Mouse (Mus musculus) lung, postnatal 4 days (tissue): ENCODE results near the gene Kif6.

ENCODE experiments used
- DNase-seq, 2 experiments: peaks; one replicate each; pipeline ENCODE4 v3.0.0; 2021

Kif6 gene

GRCm38 (mm10) chr17:49792946-49793345 is 178.0 kb downstream of the Kif6 start:
- DNase-seq: no peak

GRCm38 (mm10) chr17:49793965-49794364 is 179.0 kb downstream of the Kif6 start:
- DNase-seq: no peak

GRCm38 (mm10) chr17:49795241-49795640 is 180.3 kb downstream of the Kif6 start:
- DNase-seq: no peak

GRCm38 (mm10) chr17:49796116-49796515 is 181.2 kb downstream of the Kif6 start:
- no peak for DNase-seq

GRCm38 (mm10) chr17:49799168-49799567 is 184.2 kb downstream of the Kif6 start:
- no peak for DNase-seq

GRCm38 (mm10) chr17:49800157-49800556 is 185.2 kb downstream of the Kif6 start:
- no peak for DNase-seq

GRCm38 (mm10) chr17:49807461-49807860 is 192.5 kb downstream of the Kif6 start:
- DNase-seq: no peak

GRCm38 (mm10) chr17:49808712-49809343 is 193.9 kb downstream of the Kif6 start:
- no peak for DNase-seq

- DNase-seq: no peak
Observed at GRCm38 (mm10) chr17:49813893-49814640, 199.1 kb downstream of the Kif6 start.

- DNase-seq: no peak
Observed at GRCm38 (mm10) chr17:49816067-49816565, 201.2 kb downstream of the Kif6 start.

GRCm38 (mm10) chr17:49816703-49817102 is 201.8 kb downstream of the Kif6 start:
- no peak for DNase-seq

- no peak for DNase-seq
Observed at GRCm38 (mm10) chr17:49820203-49820602, 205.3 kb downstream of the Kif6 start.

- DNase-seq: no peak
Observed at GRCm38 (mm10) chr17:49824142-49824840, 209.4 kb downstream of the Kif6 start.

- DNase-seq: no peak
Observed at GRCm38 (mm10) chr17:49824841-49825450, 210.0 kb downstream of the Kif6 start.

GRCm38 (mm10) chr17:49825831-49826230 is 210.9 kb downstream of the Kif6 start:
- DNase-seq: no peak

- DNase-seq: no peak
Observed at GRCm38 (mm10) chr17:49831745-49832144, 216.8 kb downstream of the Kif6 start.

GRCm38 (mm10) chr17:49834044-49834545 is 219.2 kb downstream of the Kif6 start:
- no peak for DNase-seq

GRCm38 (mm10) chr17:49837417-49837816 is 222.5 kb downstream of the Kif6 start:
- no peak for DNase-seq

GRCm38 (mm10) chr17:49839243-49839642 is 224.3 kb downstream of the Kif6 start:
- DNase-seq: no peak

GRCm38 (mm10) chr17:49851210-49851609 is 236.3 kb downstream of the Kif6 start:
- DNase-seq: no peak

- peak in 1 of 2 experiments; percentile 11 for DNase-seq
Observed at GRCm38 (mm10) chr17:49852183-49852582, 237.2 kb downstream of the Kif6 start.

GRCm38 (mm10) chr17:49855785-49856184 is 240.8 kb downstream of the Kif6 start:
- DNase-seq: no peak
